Mouse (Mus musculus): ENCODE results near the gene Pbld2. TPM values are rescaled to one million over a fixed set of nuclear protein-coding genes. Genes with fewer than 3 reads are reported as not detected.
"Not testable (repeated sequence)": the region's sequence is repeated elsewhere in the genome, so short reads cannot be mapped to it uniquely, and the experiment has no call there.

Gene Pbld2
- polyA plus RNA-seq, 1 experiment from 2014 or later = 0.84 TPM

GRCm38 (mm10) chr10:63039867-63040628 is 15.9 kb downstream of the Pbld2 start:
- 78% methylated on average over 5 of the region's 5 CpGs for WGBS
- Histone ChIP-seq H3K4me1 (ENCODE audit: control insufficient read depth, insufficient read depth, low read length) (no peaks in the 10 kb centered on the region), H3K9me3 (replicated peaks; ENCODE audit: control insufficient read depth, low read length) (no peaks in the 10 kb centered on the region), H3K36me3 (replicated peaks; ENCODE audit: control insufficient read depth, insufficient read depth, low read depth, low read length) (no peaks in the 10 kb centered on the region), H3K4me3 (ENCODE audit: low read depth, low read length) (no peak overlapping the region), H3K27me3 (ENCODE audit: control insufficient read depth, insufficient read depth, low read length) (no peaks in the 10 kb centered on the region), H3K27ac (replicated peaks; ENCODE audit: low read depth, low read length) (no peak overlapping the region), H3K9ac (replicated peaks; ENCODE audit: low read length) (no peak overlapping the region), H3K4me2 (ENCODE audit: low read depth, low read length) (no peak overlapping the region)
- ATAC-seq (replicated peaks; ENCODE audit: insufficient number of reproducible peaks, low FRiP score, low TSS enrichment, low read depth) (no peak), DNase-seq (ENCODE audit: low spot score) (no peak)

GRCm38 (mm10) chr10:63043154-63043553 is 19.0 kb downstream of the Pbld2 start:
- WGBS = 72% methylated on average over 3 of the region's 3 CpGs

GRCm38 (mm10) chr10:63047751-63048150 is 23.6 kb downstream of the Pbld2 start:
- DNase-seq (ENCODE audit: low spot score) = no peak
- no peak overlapping the region for H3K27ac ChIP-seq (replicated peaks; ENCODE audit: low read depth, low read length)
- no peaks in the 10 kb centered on the region for H3K36me3 ChIP-seq (replicated peaks; ENCODE audit: control insufficient read depth, insufficient read depth, low read depth, low read length)
- ATAC-seq (replicated peaks; ENCODE audit: insufficient number of reproducible peaks, low FRiP score, low TSS enrichment, low read depth) = no peak
- WGBS = 85% methylated on average over 8 of the region's 8 CpGs
- no peak overlapping the region for H3K9ac ChIP-seq (replicated peaks; ENCODE audit: low read length)
- H3K27me3 ChIP-seq (ENCODE audit: control insufficient read depth, insufficient read depth, low read length) = no peaks in the 10 kb centered on the region
- no peaks in the 10 kb centered on the region for H3K9me3 ChIP-seq (replicated peaks; ENCODE audit: control insufficient read depth, low read length)
- H3K4me1 ChIP-seq (ENCODE audit: control insufficient read depth, insufficient read depth, low read length) = no peaks in the 10 kb centered on the region
- no peak overlapping the region for H3K4me3 ChIP-seq (ENCODE audit: low read depth, low read length)
- H3K4me2 ChIP-seq (ENCODE audit: low read depth, low read length) = no peak overlapping the region

More at GRCm38 (mm10) chr10:63043154-63043553, 19.0 kb downstream of the Pbld2 start:
- Histone ChIP-seq H3K9ac (replicated peaks; ENCODE audit: low read length) (no peak overlapping the region), H3K4me1 (ENCODE audit: control insufficient read depth, insufficient read depth, low read length) (no peaks in the 10 kb centered on the region), H3K9me3 (replicated peaks; ENCODE audit: control insufficient read depth, low read length) (no peaks in the 10 kb centered on the region), H3K4me3 (ENCODE audit: low read depth, low read length) (no peak overlapping the region), H3K27me3 (ENCODE audit: control insufficient read depth, insufficient read depth, low read length) (no peaks in the 10 kb centered on the region), H3K36me3 (replicated peaks; ENCODE audit: control insufficient read depth, insufficient read depth, low read depth, low read length) (no peaks in the 10 kb centered on the region), H3K4me2 (ENCODE audit: low read depth, low read length) (no peak overlapping the region), H3K27ac (replicated peaks; ENCODE audit: low read depth, low read length) (no peak overlapping the region)
- ATAC-seq (replicated peaks; ENCODE audit: insufficient number of reproducible peaks, low FRiP score, low TSS enrichment, low read depth) (no peak), DNase-seq (ENCODE audit: low spot score) (no peak)

GRCm38 (mm10) chr10:63049106-63049505 is 25.0 kb downstream of the Pbld2 start:
- Histone ChIP-seq H3K36me3 (replicated peaks; ENCODE audit: control insufficient read depth, insufficient read depth, low read depth, low read length) (no peaks in the 10 kb centered on the region), H3K27ac (replicated peaks; ENCODE audit: low read depth, low read length) (no peak overlapping the region), H3K4me2 (ENCODE audit: low read depth, low read length) (no peak overlapping the region), H3K9me3 (replicated peaks; ENCODE audit: control insufficient read depth, low read length) (no peaks in the 10 kb centered on the region), H3K27me3 (ENCODE audit: control insufficient read depth, insufficient read depth, low read length) (no peaks in the 10 kb centered on the region), H3K4me3 (ENCODE audit: low read depth, low read length) (no peak overlapping the region), H3K9ac (replicated peaks; ENCODE audit: low read length) (no peak overlapping the region), H3K4me1 (ENCODE audit: control insufficient read depth, insufficient read depth, low read length) (no peaks in the 10 kb centered on the region)
- WGBS = 74% methylated on average over 2 of the region's 2 CpGs
- no peak for DNase-seq (ENCODE audit: low spot score)
- no peak for ATAC-seq (replicated peaks; ENCODE audit: insufficient number of reproducible peaks, low FRiP score, low TSS enrichment, low read depth)

GRCm38 (mm10) chr10:63051267-63051666 is 27.2 kb downstream of the Pbld2 start:
- H3K4me1 ChIP-seq (ENCODE audit: control insufficient read depth, insufficient read depth, low read length) = no peaks in the 10 kb centered on the region
- H3K9me3 ChIP-seq (replicated peaks; ENCODE audit: control insufficient read depth, low read length) = no peaks in the 10 kb centered on the region
- H3K36me3 ChIP-seq (replicated peaks; ENCODE audit: control insufficient read depth, insufficient read depth, low read depth, low read length) = no peaks in the 10 kb centered on the region
- H3K4me3 ChIP-seq (ENCODE audit: low read depth, low read length) = no peak overlapping the region
- no peak overlapping the region for H3K4me2 ChIP-seq (ENCODE audit: low read depth, low read length)
- ATAC-seq (replicated peaks; ENCODE audit: insufficient number of reproducible peaks, low FRiP score, low TSS enrichment, low read depth) (no peak), DNase-seq (ENCODE audit: low spot score) (no peak)
- H3K27ac ChIP-seq (replicated peaks; ENCODE audit: low read depth, low read length) = no peak overlapping the region
- H3K27me3 ChIP-seq (ENCODE audit: control insufficient read depth, insufficient read depth, low read length) = no peaks in the 10 kb centered on the region
- 67% methylated on average over 7 of the region's 7 CpGs for WGBS
- H3K9ac ChIP-seq (replicated peaks; ENCODE audit: low read length) = no peak overlapping the region

- no peak for DNase-seq (ENCODE audit: low spot score)
- H3K27me3 ChIP-seq (ENCODE audit: control insufficient read depth, insufficient read depth, low read length) = no peaks in the 10 kb centered on the region
- ATAC-seq (replicated peaks; ENCODE audit: insufficient number of reproducible peaks, low FRiP score, low TSS enrichment, low read depth) = no peak
Observed at GRCm38 (mm10) chr10:63052011-63052410, 27.9 kb downstream of the Pbld2 start.

GRCm38 (mm10) chr10:63053007-63053406 is 28.9 kb downstream of the Pbld2 start:
- H3K36me3 ChIP-seq (replicated peaks; ENCODE audit: control insufficient read depth, insufficient read depth, low read depth, low read length) = no peaks in the 10 kb centered on the region
- H3K27me3 ChIP-seq (ENCODE audit: control insufficient read depth, insufficient read depth, low read length) = no peaks in the 10 kb centered on the region
- H3K4me3 ChIP-seq (ENCODE audit: low read depth, low read length) = no peak overlapping the region
- 57% methylated on average over 6 of the region's 6 CpGs for WGBS
- DNase-seq (ENCODE audit: low spot score) (no peak), ATAC-seq (replicated peaks; ENCODE audit: insufficient number of reproducible peaks, low FRiP score, low TSS enrichment, low read depth) (no peak)
- no peak overlapping the region for H3K4me2 ChIP-seq (ENCODE audit: low read depth, low read length)
- H3K9me3 ChIP-seq (replicated peaks; ENCODE audit: control insufficient read depth, low read length) = no peaks in the 10 kb centered on the region
- no peaks in the 10 kb centered on the region for H3K4me1 ChIP-seq (ENCODE audit: control insufficient read depth, insufficient read depth, low read length)
- H3K9ac ChIP-seq (replicated peaks; ENCODE audit: low read length) = no peak overlapping the region
- H3K27ac ChIP-seq (replicated peaks; ENCODE audit: low read depth, low read length) = no peak overlapping the region

More at GRCm38 (mm10) chr10:63052011-63052410, 27.9 kb downstream of the Pbld2 start:
- H3K4me3 ChIP-seq (ENCODE audit: low read depth, low read length) = no peak overlapping the region
- no peaks in the 10 kb centered on the region for H3K36me3 ChIP-seq (replicated peaks; ENCODE audit: control insufficient read depth, insufficient read depth, low read depth, low read length)
- H3K27ac ChIP-seq (replicated peaks; ENCODE audit: low read depth, low read length) = no peak overlapping the region
- H3K9me3 ChIP-seq (replicated peaks; ENCODE audit: control insufficient read depth, low read length) = no peaks in the 10 kb centered on the region
- no peaks in the 10 kb centered on the region for H3K4me1 ChIP-seq (ENCODE audit: control insufficient read depth, insufficient read depth, low read length)
- 71% methylated on average over 6 of the region's 6 CpGs for WGBS
- no peak overlapping the region for H3K9ac ChIP-seq (replicated peaks; ENCODE audit: low read length)
- no peak overlapping the region for H3K4me2 ChIP-seq (ENCODE audit: low read depth, low read length)

GRCm38 (mm10) chr10:63054071-63054470 is 30.0 kb downstream of the Pbld2 start:
- not testable (repeated sequence) for ATAC-seq (replicated peaks; ENCODE audit: insufficient number of reproducible peaks, low FRiP score, low TSS enrichment, low read depth); H3K27me3 ChIP-seq (ENCODE audit: control insufficient read depth, insufficient read depth, low read length); H3K4me3 ChIP-seq (ENCODE audit: low read depth, low read length); H3K9ac ChIP-seq (replicated peaks; ENCODE audit: low read length); H3K9me3 ChIP-seq (replicated peaks; ENCODE audit: control insufficient read depth, low read length); H3K36me3 ChIP-seq (replicated peaks; ENCODE audit: control insufficient read depth, insufficient read depth, low read depth, low read length); H3K4me2 ChIP-seq (ENCODE audit: low read depth, low read length); H3K4me1 ChIP-seq (ENCODE audit: control insufficient read depth, insufficient read depth, low read length); H3K27ac ChIP-seq (replicated peaks; ENCODE audit: low read depth, low read length); DNase-seq (ENCODE audit: low spot score)
- WGBS = 81% methylated on average over 6 of the region's 6 CpGs
